Mouse (Mus musculus) urinary bladder, postnatal 4 days (tissue): ENCODE measurements around the gene Srebf2.
"Not testable (repeated sequence)": the region's sequence is repeated elsewhere in the genome, so short reads cannot be mapped to it uniquely, and the experiment has no call there.

Experiments
- DNase-seq, 2 experiments: peaks; one replicate each; pipeline ENCODE4 v3.0.0; 2021 to 2022; ENCODE audit warnings: low spot score in 2 of 2

Gene Srebf2

GRCm38 (mm10) chr15:82146770-82147610 lies at the start of gene Srebf2:
TSS of gene Srebf2 (plus strand) at chr15:82147181.
- peak; percentile 98 to 99 for DNase-seq

- peak; percentile 25 to 74 for DNase-seq
Measured at GRCm38 (mm10) chr15:82106953-82107555, 39.9 kb upstream of the Srebf2 start.

GRCm38 (mm10) chr15:82120544-82120943 lies 26.4 kb upstream of the Srebf2 start:
- DNase-seq = no peak

- DNase-seq = not testable (repeated sequence)
Measured at GRCm38 (mm10) chr15:82126690-82127089, 20.3 kb upstream of the Srebf2 start.

GRCm38 (mm10) chr15:82127426-82128374 lies 19.3 kb upstream of the Srebf2 start, which contains the start of gene Ccdc134:
TSS of gene Ccdc134 (plus strand) at chr15:82127922.
- peak; percentile 94 to 96 for DNase-seq

- DNase-seq = no peak
Measured at GRCm38 (mm10) chr15:82128398-82128797, 18.6 kb upstream of the Srebf2 start.

GRCm38 (mm10) chr15:82130599-82130998 lies 16.4 kb upstream of the Srebf2 start:
- DNase-seq = no peak

GRCm38 (mm10) chr15:82135372-82135771 lies 11.6 kb upstream of the Srebf2 start:
- no peak for DNase-seq

- DNase-seq = peak in 1 of 2 experiments; percentile 39
Measured at GRCm38 (mm10) chr15:82138565-82138964, 8.4 kb upstream of the Srebf2 start.

- no peak for DNase-seq
Measured at GRCm38 (mm10) chr15:82139196-82139595, 7.8 kb upstream of the Srebf2 start.

GRCm38 (mm10) chr15:82140355-82140754 lies 6.6 kb upstream of the Srebf2 start:
- no peak for DNase-seq

- no peak for DNase-seq
Measured at GRCm38 (mm10) chr15:82144157-82144556, 2.8 kb upstream of the Srebf2 start.

- DNase-seq = no peak
Measured at GRCm38 (mm10) chr15:82145408-82145807, 1.6 kb upstream of the Srebf2 start.

GRCm38 (mm10) chr15:82145851-82146769 lies 871 bp upstream of the Srebf2 start:
- no peak for DNase-seq

- DNase-seq = peak; percentile 57 to 71
Measured at GRCm38 (mm10) chr15:82147611-82148111, 680 bp downstream of the Srebf2 start.

- no peak for DNase-seq
Measured at GRCm38 (mm10) chr15:82148510-82148911, 1.5 kb downstream of the Srebf2 start.

GRCm38 (mm10) chr15:82150042-82150441 lies 3.1 kb downstream of the Srebf2 start:
- DNase-seq = no peak

- DNase-seq = no peak
Measured at GRCm38 (mm10) chr15:82151176-82151575, 4.2 kb downstream of the Srebf2 start.

- DNase-seq = no peak
Measured at GRCm38 (mm10) chr15:82152022-82152421, 5.0 kb downstream of the Srebf2 start.

- no peak for DNase-seq
Measured at GRCm38 (mm10) chr15:82152435-82152834, 5.5 kb downstream of the Srebf2 start.

GRCm38 (mm10) chr15:82156298-82156697 lies 9.3 kb downstream of the Srebf2 start:
- DNase-seq = no peak
